Mouse (Mus musculus) forebrain, embryonic 11.5 days (tissue): Measurements from ENCODE around the gene Ccdc153. TPM values are rescaled to one million over a fixed set of nuclear protein-coding genes. Genes with fewer than 3 reads are reported as not detected.

Source experiments
- ATAC-seq: fragments of 200-750 bp; cut with Nextera tagmentation; replicated peaks from 2 replicates; pipeline ENCODE4 v1.8.0; 2017; ENCODE audit warnings: moderate TSS enrichment; ENCODE audit not compliant: low FRiP score
- DNase-seq: peaks from one replicate; pipeline ENCODE4 v3.0.0-alpha.2; 2017; ENCODE audit warnings: low spot score
- H3K27ac ChIP-seq: fragments of 300-500 bp; sonication (generic); 2 replicates; pipeline ENCODE4 v1.5.1; 2014; ENCODE audit warnings: low read depth, low read length
- H3K27me3 ChIP-seq: fragments of 300-500 bp; sonication (generic); 2 replicates; pipeline ENCODE4 v1.6.1; 2014; ENCODE audit warnings: mild to moderate bottlenecking, low read length, mixed read lengths; ENCODE audit not compliant: control insufficient read depth, insufficient read depth
- H3K36me3 ChIP-seq: fragments of 300-500 bp; sonication (generic); 2 replicates; pipeline ENCODE4 v1.6.1; 2014; ENCODE audit warnings: mild to moderate bottlenecking, low read length, moderate library complexity, mixed read lengths; ENCODE audit not compliant: control insufficient read depth, insufficient read depth
- H3K4me1 ChIP-seq: fragments of 300-500 bp; sonication (generic); replicated peaks from 2 replicates; pipeline ENCODE4 v1.6.1; 2014; ENCODE audit warnings: low read length, mixed read lengths; ENCODE audit not compliant: control insufficient read depth, insufficient read depth
- H3K4me2 ChIP-seq: fragments of 300-500 bp; sonication (generic); 2 replicates; pipeline ENCODE4 v1.6.1; 2014; ENCODE audit warnings: low read depth, mild to moderate bottlenecking, low read length, moderate library complexity, mixed read lengths; ENCODE audit not compliant: severe bottlenecking
- H3K4me3 ChIP-seq: fragments of 300-500 bp; sonication (generic); 2 replicates; pipeline ENCODE4 v1.5.1; 2014; ENCODE audit warnings: low read depth, low read length
- H3K9ac ChIP-seq: fragments of 300-500 bp; sonication (generic); 2 replicates; pipeline ENCODE4 v1.6.1; 2014; ENCODE audit warnings: low read length
- H3K9me3 ChIP-seq: fragments of 300-500 bp; sonication (generic); 2 replicates; pipeline ENCODE4 v1.6.1; 2016; ENCODE audit warnings: low read length, mixed read lengths; ENCODE audit not compliant: control insufficient read depth
- WGBS: fragments of 180-500 bp; shearing (Covaris S2); extraction: QIAGEN DNeasy Blood & Tissue Kit; methylation state at CpG from one replicate; pipeline ENCODE4 v1.1.7; 2014; 5-methylcytosine and 5-hydroxymethylcytosine counted together
- polyA plus RNA-seq: library from polyadenylated mRNA; unstranded; fragments of >200 nt; fragmentation: Nextera tagmentation; extraction: Ambion mirVana; gene quantifications from 2 replicates; pipeline ENCODE4 v1.2.1, GENCODE M21; 2014

Gene Ccdc153
- polyA plus RNA-seq, 1 experiment from 2014 or later: not detected

DNA sequence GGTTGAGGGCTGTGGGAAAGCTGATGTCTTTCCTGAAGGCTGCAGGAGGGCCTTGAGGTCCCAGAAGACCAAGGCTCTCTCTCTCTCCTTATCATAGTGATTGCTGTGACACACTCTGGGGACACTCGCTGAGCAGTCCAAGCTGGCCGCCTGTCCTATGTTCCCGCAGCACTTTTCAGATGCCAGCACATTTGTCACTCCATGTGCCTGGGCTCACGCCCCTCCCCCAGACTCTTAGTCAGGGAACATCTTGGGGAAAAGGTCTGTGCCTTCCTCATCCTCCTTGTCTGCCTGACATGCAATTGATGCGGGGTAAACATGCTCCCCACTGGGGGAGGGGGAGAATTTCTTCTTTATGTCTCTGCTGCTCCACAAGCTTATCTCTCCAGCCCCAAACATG lies 42.7 kb downstream of the Ccdc153 start:
- H3K9ac ChIP-seq: no peak overlapping the region
- H3K4me3 ChIP-seq: no peak overlapping the region
- peaks cover 5% of the 10 kb centered on the region for H3K4me1 ChIP-seq
- 82% methylated on average over 5 of the region's 5 CpGs for WGBS
- no peaks in the 10 kb centered on the region for H3K9me3 ChIP-seq
- H3K4me2 ChIP-seq: no peak overlapping the region
- ATAC-seq: no peak
- H3K36me3 ChIP-seq: no peaks in the 10 kb centered on the region
- no peak for DNase-seq
- H3K27me3 ChIP-seq: no peaks in the 10 kb centered on the region
- no peak overlapping the region for H3K27ac ChIP-seq

DNA sequence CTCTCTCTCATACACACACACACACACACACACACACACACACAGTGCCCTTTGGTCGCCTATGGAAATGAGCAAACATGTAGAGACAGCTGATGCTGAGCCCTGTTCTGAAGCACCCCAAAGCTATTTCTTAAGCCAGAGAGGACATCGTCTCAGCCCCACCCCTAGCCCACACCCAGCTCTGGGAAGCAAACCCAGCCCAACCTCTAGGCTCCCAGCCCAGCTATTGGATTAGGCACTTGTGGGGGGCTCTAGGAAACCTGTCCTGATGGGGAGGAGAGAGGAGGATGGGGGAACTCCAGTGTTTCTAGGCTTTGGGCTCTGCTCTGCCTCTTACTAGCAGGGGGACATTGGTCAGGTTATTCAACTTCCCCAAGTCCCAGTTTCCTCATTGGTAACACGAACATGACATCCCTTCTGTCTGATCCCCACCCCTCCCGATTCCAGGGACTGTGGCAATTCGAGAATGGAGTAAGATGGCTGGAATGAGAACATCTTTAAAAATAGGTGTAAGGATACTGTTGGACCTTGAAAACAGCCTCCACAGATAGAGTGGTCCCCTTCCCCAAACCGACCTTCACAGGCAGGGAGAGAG lies 45.9 kb downstream of the Ccdc153 start:
- no peak for ATAC-seq
- Histone ChIP-seq H3K36me3 (no peaks in the 10 kb centered on the region), H3K4me1 (peaks cover 12% of the 10 kb centered on the region), H3K9ac (no peak overlapping the region), H3K4me2 (no peak overlapping the region; the same call in 1 of the 2 replicates), H3K9me3 (no peaks in the 10 kb centered on the region; the same call in 1 of the 2 replicates), H3K4me3 (no peak overlapping the region), H3K27me3 (no peaks in the 10 kb centered on the region), H3K27ac (no peak overlapping the region)
- no peak for DNase-seq
- WGBS: 9% methylated on average over 6 of the region's 6 CpGs

GRCm38 (mm10) chr9:44287003-44287400 lies 46.5 kb downstream of the Ccdc153 start:
- Histone ChIP-seq H3K9ac (peak overlapping the region; percentile 80), H3K9me3 (no peaks in the 10 kb centered on the region; the same call in 1 of the 2 replicates), H3K27me3 (no peaks in the 10 kb centered on the region), H3K4me1 (peaks cover 12% of the 10 kb centered on the region), H3K27ac (no peak overlapping the region), H3K4me3 (peak overlapping the region; percentile 72), H3K4me2 (peak overlapping the region; percentile 97), H3K36me3 (no peaks in the 10 kb centered on the region)
- ATAC-seq: no peak
- no peak for DNase-seq
- 6% methylated on average over 11 of the region's 11 CpGs for WGBS

DNA sequence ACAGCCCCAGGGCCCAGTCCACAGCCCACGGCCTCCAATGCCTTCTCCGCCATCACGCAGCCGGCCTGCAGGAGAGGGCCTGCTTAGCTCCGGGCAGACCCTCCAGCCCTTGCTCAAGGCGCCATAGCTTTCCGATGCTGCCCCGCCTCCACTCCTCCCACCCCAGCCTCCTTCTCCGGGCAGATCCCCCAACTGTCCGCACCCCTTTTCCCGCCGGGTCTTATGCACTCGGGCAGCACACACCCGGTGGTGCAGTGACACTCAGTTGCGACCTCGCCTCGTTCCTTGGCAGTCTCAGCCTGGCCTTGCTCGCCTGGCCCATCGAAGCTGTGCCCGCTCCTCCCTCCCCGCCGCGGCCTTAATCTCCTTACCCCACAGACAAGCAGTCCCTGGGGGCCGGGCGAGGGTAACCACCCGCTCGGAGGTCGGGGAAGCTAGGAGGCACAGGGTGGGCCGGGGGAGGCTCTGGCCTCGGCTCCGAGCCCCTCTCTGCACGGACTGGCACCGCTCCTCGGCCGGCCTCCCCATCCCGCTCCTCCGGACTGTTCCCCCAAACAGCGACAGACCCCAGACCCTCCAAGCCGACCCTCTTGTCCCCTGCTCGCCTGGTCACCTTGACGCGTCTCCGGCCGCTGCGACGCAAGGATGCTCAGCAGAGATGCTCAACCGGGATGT lies 47.1 kb downstream of the Ccdc153 start:
- peak; percentile 80 for DNase-seq
- peak overlapping the region; percentile 80 for H3K9ac ChIP-seq
- H3K36me3 ChIP-seq: no peaks in the 10 kb centered on the region
- peak overlapping the region; percentile 72 for H3K4me3 ChIP-seq
- 0 out of 2 replicates have a peak overlapping the region, but pooled peaks have one; percentile 18 for H3K27ac ChIP-seq
- ATAC-seq: peak; percentile 56
- under 1% methylated on average over 46 of the region's 47 CpGs for WGBS
- H3K27me3 ChIP-seq: no peaks in the 10 kb centered on the region
- H3K4me1 ChIP-seq: peaks cover 12% of the 10 kb centered on the region
- peak overlapping the region; percentile 97 for H3K4me2 ChIP-seq
- H3K9me3 ChIP-seq: no peaks in the 10 kb centered on the region; the same call in 1 of the 2 replicates

- Histone ChIP-seq H3K27me3 (no peaks in the 10 kb centered on the region), H3K4me3 (peak within 1 kb of the TSS; percentile 72), H3K9me3 (no peaks in the 10 kb centered on the region; the same call in 1 of the 2 replicates), H3K9ac (peak within 1 kb of the TSS; percentile 80), H3K4me2 (peak within 1 kb of the TSS; percentile 97), H3K27ac (0 out of 2 replicates have a peak within 1 kb of the TSS, but pooled peaks have one; percentile 18), H3K36me3 (no peaks in the 10 kb centered on the region), H3K4me1 (peaks cover 12% of the 10 kb centered on the region)
- DNase-seq (peak; percentile 73), ATAC-seq (peak; percentile 72)
- WGBS: 1% methylated on average over 38 of the region's 38 CpGs
Observed at GRCm38 (mm10) chr9:44288076-44288958, 47.8 kb downstream of the Ccdc153 start, which contains the start of gene Abcg4. Gene Abcg4, minus strand, starts transcription at chr9:44288615.

- peak overlapping the region; percentile 72 for H3K4me3 ChIP-seq
- WGBS: 5% methylated on average over 11 of the region's 11 CpGs
- 0 out of 2 replicates have a peak overlapping the region, but pooled peaks have one; percentile 80 for H3K9ac ChIP-seq
- no peaks in the 10 kb centered on the region; the same call in 1 of the 2 replicates for H3K9me3 ChIP-seq
- DNase-seq (no peak), ATAC-seq (no peak)
- no peak overlapping the region for H3K27ac ChIP-seq
- H3K4me2 ChIP-seq: peak overlapping the region; percentile 97
- no peaks in the 10 kb centered on the region for H3K36me3 ChIP-seq
- peaks cover 12% of the 10 kb centered on the region for H3K4me1 ChIP-seq
- no peaks in the 10 kb centered on the region for H3K27me3 ChIP-seq
Observed at GRCm38 (mm10) chr9:44288959-44289291, 48.4 kb downstream of the Ccdc153 start.

GRCm38 (mm10) chr9:44292490-44292889 lies 52.0 kb downstream of the Ccdc153 start:
- H3K9me3 ChIP-seq: no peaks in the 10 kb centered on the region; the same call in 1 of the 2 replicates
- H3K9ac ChIP-seq: no peak overlapping the region
- no peak for ATAC-seq
- H3K36me3 ChIP-seq: no peaks in the 10 kb centered on the region; the same call in 1 of the 2 replicates
- 72% methylated on average over 3 of the region's 3 CpGs for WGBS
- peaks cover 7% of the 10 kb centered on the region; the same call in 1 of the 2 replicates for H3K4me1 ChIP-seq
- H3K27me3 ChIP-seq: no peaks in the 10 kb centered on the region
- H3K27ac ChIP-seq: no peak overlapping the region
- no peak for DNase-seq
- no peak overlapping the region for H3K4me3 ChIP-seq
- H3K4me2 ChIP-seq: no peak overlapping the region
